Mouse (Mus musculus) thymus, postnatal 0 days (tissue): ENCODE measurements at regions not wholly inside any gene's neighbourhood (a gene's known extent, or its start where the extent isn't known, plus 50 kb on each side); places are given as distances from the start of the nearest gene placed in this dataset.

Experiments
- DNase-seq: peaks from one replicate; pipeline ENCODE4 v3.0.0-alpha.2; 2015; ENCODE audit warnings: low spot score

- DNase-seq = no peak
These were observed 132.3 kb upstream of the A1bg start for GRCm38 (mm10) chr15:61055017-61055609.

GRCm38 (mm10) chr15:61051363-61051762 is 128.6 kb upstream of the A1bg start:
- DNase-seq = no peak

DNA sequence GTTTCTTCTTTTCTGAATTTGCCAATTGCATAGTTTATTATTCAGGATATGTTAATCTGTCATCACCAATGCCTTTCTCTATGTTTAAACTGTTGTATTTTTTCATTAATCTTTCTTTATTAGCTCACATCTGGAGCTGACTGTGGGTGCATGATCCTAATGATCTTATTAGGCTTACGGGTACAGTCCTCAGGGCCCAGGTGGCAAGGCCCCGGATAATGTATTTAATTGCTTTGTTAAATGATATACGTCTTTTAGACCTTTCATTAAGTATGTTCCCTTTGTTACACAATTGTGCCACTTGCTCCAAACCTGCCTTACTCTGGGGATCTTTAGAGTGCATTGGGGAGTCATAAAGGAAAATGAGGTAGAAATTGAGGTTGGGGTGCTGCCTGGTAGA is 86.7 kb upstream of the A1bg start:
- DNase-seq = no peak

DNA sequence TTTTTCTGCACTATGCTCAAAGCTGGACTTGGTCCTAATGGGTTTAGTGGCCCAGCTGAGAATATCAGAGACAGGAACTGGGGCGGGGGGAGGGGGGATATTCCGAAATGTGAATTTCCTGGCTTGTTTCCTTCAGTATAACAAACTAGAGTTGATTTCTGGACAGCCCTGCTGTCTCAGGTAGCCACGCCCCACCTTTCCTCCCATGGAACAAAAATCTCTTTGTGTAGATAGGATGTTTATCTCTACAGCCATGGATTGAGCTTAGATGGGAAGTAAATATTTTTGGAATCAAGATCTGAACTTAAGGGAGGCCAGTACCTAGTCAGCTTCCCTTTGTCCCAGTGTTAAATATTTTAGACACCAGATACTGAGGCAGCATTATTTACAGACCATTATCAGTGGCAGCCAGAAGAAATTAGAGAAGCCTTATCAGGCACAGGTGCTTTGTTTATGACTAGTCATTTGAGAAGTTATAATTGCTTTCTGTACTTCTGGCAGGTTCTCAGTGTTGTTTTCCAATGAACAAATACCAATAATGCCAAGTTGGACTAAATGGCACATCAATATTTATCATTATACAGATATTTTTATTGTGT is 84.7 kb upstream of the A1bg start:
- DNase-seq = no peak

GRCm38 (mm10) chr15:61006608-61007007 is 83.8 kb upstream of the A1bg start:
- no peak for DNase-seq

GRCm38 (mm10) chr15:60993971-60994690 is 71.3 kb upstream of the A1bg start:
- no peak for DNase-seq

DNA sequence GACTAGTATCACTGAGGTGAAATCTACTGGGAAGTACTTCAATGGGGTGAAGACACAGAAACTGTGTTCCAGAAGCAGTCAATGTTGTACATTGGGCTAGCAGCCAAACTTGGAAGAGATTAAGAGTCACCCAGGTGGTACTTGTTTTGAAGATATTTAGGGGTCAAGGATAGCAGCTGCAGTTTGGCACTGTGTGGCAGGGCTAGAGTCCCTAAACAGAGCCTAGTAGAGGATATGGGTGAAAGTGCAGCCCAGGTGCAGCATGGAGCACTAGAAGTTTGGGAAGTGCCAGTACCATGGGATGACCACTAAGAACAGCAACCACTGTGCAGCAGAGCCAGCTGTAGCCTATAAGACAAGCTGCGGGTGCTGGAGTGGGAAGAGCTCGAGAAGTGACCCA is 70.6 kb upstream of the A1bg start:
- no peak for DNase-seq

GRCm38 (mm10) chr15:60982576-60982975 is 59.8 kb upstream of the A1bg start:
- no peak for DNase-seq
